Mouse (Mus musculus): ENCODE data around the gene Draxin.
"Not testable (repeated sequence)": the region's sequence is repeated elsewhere in the genome, so short reads cannot be mapped to it uniquely, and the experiment has no call there.

Gene Draxin

DNA sequence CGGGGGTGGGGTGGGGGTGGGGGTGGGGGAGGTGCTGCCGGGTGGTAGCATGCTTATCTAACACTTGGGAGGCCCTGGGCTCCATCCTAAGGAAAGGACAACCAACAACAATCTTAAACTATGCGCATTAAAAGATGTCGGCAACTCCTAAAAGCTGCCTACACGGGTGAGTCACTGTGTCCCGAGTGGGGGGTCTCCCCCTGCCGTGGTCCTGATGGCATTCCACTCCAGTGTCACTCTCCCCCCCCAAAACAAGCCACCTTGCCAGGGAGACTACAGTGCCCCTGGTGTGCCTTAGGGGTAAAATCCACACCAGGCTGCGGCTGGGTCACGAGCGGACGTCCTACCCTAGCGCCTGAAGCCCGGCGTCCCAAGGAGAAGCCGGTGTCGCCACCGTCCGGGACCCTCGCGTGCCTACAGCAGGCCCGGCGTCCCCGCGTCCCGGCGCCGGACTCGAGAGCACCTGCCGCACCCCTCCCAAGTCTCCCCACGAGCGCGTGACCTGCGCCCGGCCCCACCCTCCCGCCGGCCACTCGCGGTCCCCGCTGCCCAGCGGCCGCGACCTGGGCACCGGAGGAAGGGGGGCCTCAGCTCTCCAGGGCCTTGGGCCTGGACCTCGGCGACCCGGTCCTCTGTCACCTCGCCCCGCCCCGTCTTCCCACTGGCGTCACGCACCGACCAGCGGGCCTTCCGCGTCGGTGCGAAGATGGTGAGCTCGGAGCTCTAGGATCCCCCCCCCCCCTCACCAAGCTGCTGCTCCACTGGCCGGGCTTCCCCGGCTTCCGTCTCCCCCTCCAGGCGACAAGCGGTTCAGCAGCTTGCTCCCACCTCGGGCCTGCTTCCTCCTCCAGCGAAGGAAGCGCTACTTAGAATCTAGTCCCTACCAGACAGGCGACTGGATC, 21.0 kb upstream of the Draxin start, which contains the start of gene Fbxo6:
Gene Fbxo6 (minus strand): TSS at position 874 of the 902 bp plus-strand sequence.
- DNase-seq (ENCODE audit: inconsistent ontology term), result peak; percentile 96

DNA sequence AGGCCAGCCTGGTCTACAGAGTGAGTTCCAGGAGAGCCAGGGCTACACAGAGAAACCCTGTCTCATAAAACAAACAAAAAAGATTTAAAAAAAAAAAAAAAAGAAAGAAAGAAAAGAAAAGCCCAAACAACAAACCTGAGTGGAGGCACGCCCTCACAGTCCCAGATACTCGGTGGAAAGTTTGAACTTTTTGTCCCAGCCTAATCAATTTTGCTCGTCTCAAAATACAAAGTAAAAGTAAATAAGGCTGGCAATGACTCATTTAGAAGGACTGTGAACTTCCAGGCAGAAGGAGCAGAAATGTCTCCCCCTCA, 20.4 kb upstream of the Draxin start:
- no peak for DNase-seq (ENCODE audit: inconsistent ontology term)

DNA sequence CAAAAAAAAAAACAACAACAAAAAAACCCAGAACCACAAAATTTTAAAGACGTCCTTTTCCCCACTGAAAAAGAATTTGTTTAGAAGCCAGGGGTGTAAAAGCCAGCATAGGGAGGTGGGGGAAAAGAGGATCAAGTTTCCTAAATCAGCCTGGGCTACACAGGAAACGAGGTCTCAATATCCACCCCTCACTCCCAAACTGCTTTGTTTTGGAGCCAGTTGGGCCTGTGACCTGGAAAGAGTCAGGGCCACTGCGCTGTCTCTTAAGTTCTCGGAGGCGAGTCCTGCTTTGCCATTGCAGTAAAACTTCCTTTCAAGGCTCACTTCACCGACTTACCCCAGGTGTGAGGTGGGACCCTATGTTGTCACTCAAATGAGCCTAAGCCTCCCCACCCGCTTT, 19.7 kb upstream of the Draxin start:
- no peak for DNase-seq (ENCODE audit: inconsistent ontology term)

DNA sequence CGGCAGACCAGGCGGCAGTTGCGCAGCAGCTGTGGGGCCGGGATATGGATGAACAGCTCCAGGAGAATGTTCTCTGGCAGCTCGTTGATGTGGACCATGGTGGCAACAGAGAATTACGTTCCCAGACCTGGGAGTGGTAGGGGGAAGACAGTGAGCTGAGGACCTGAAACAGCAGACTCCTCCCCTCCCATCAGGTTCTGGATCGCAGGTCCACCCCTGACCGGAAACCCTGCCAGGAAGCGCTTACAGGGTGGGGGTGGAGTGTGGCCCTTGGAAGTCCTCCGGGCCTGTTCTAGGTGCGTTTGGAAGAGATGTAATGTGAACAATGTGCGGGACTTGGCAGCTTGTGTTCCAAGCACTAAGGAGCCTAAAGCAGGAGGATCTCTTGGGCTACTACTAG, 19.0 kb upstream of the Draxin start:
- DNase-seq (ENCODE audit: inconsistent ontology term), result no peak

DNA sequence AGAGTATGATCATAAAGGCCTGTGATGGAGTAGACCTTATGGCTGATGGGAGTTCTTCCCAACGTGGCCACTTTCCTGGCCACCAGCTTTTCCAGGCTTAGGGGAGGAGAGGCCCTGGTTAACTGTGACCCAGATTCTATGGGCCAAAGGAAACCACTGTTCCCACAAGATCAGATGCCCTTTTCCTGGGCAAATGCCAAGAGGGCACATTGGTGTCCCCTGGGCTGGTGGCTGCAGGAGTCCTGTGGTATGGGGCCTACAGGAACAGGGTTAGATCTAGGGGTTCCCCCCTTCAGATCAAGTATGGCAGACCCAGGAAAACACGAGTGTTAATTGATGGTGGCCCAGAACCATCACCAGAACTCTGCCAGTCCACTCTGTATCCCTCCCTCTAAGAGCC, 17.2 kb upstream of the Draxin start:
- DNase-seq (ENCODE audit: inconsistent ontology term), result no peak

DNA sequence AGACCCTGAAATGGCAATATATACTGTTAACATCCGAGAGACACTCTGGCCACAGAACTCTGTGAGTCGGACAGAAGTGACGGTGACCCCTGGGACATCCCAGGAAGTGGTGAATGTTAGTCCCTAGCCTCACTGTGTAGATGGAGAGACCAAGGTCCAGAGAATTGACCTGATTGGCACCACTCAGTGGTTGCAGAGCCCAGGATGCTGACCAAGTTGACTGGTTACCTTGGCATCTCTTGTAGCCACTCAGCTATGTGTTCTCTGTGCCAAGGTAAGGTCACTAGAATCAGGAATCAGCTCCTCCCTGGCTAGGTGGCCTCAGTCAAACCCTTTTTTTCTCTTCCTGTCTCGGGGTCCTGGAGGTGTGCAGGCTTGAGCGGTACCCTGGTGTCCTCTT, 13.2 kb upstream of the Draxin start:
- DNase-seq (ENCODE audit: inconsistent ontology term), result no peak

DNA sequence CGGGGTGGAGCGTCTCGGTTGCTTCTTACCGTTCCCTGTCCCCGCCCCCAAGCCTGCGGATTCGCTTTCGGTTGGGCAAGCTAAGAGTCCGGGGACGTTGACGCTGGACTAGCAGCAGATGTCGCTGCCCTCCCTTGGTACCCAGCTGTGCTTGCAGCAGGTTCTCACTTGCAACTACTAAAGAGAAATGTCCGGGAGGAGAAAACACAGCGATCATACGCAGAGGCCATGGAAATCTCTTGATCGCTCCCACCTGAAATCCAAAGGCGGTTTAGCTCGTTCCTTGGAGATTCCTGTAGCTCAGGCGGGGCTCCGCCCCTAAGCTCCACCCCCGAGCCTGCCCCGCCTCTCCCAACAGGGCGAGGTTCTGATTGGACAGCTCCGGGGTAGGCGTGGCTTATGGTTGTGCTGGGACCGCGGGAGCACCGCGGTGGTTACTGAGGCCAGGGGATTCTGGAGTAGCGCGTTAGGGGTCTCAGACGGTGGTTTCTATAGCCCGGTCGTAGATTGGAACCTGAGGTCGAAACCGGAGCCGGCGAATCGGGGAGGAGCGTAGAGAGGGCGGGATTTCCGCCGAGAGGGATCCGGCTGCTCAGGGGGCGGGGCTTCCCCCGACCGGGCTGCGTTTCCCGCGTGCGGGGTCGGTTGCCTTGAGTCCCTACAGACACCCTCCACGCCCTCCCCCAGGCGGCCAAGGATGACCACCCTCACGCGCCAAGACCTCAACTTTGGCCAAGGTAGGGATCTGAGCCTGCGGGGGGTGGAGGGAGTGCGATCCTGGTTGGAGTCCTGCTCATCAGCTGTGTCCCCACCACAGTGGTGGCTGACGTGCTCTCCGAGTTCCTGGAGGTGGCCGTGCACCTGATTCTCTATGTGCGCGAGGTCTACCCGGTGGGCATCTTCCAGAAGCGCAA, 9.9 kb upstream of the Draxin start:
- peak; percentile 96 for DNase-seq (ENCODE audit: inconsistent ontology term)

DNA sequence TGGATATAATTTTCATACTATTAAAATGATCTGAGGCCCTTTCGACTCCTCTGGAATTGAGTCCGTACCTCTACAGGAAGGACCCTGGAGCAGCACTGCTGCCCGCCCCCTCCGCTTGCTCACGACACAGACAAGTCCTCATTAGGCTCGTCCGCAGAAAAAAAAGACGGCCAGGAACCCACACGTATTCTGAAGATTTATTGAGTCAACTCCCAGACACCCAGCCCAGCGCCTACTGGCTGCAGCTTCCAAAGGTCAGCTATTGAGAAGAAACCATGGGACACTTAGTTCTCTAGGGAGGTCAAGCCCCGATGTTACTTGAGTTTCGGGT, 9.2 kb upstream of the Draxin start:
- DNase-seq (ENCODE audit: inconsistent ontology term), result no peak

DNA sequence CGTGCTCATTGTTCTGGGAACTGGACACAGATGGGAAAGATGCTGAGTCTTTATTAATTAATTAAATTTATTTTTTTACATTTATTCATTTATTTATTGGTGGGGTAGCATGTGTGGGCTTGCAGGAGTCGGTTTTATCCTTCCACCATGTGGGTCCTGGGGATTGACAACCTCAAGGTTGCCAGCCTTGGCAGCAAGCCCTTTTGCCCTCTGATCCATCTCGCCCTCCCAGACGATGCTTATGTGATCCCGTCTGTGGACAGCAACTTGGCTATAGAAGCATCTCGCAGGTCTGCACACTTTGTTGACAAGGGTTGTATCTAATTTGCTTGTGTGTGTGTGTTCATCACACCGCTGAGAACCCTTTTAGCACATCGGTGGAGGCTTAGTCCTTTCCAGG, 7.0 kb upstream of the Draxin start:
- DNase-seq (ENCODE audit: inconsistent ontology term), result no peak

DNA sequence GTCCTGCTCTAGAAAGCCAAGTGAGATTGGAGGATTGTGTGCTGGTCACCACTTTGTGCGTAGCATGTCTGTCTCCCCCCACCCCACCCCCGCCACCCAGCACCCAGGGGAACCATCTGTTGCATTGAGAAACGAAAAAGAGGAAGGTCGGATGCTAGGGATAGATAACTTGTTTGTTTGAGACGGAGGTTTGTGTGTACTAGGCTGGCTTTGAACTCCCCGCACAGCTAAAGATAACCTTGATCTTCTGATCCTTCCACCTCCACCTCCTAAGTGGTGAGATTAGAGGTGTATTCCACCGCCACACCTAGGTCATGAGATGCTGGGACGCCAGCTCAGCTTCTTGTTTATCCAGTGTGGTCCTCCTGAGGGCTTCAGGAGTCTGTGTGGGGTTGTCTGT, 4.5 kb upstream of the Draxin start:
- no peak for DNase-seq (ENCODE audit: inconsistent ontology term)

DNA sequence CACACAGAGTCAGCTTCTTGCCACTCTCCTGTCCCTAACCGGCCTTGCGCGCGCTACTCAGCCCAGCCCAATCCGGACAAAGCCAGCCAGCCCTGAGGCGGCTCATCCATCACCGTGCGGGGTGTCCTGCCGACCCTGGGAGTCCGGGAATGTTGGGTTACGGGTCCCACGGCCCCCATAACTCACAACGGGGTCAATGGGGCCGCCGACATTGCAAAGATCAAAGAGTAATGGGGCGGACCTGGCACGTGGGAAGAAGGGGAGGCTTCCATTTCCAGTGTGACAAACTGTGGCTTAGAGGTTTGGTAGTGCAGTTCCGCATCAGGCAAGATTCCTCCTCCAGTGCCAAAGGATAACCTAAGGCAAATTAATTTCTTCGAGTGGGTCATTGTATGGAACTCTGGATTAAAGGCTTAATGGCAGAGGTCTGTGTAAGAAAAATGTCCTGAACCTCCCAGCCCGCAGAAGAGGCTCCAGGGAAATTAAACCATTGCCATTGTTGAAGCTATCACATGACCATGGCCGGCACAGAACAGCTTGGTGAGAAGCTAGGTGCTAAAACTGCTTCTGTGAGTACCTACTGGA, 1.1 kb upstream of the Draxin start:
- no peak for DNase-seq (ENCODE audit: inconsistent ontology term)

DNA sequence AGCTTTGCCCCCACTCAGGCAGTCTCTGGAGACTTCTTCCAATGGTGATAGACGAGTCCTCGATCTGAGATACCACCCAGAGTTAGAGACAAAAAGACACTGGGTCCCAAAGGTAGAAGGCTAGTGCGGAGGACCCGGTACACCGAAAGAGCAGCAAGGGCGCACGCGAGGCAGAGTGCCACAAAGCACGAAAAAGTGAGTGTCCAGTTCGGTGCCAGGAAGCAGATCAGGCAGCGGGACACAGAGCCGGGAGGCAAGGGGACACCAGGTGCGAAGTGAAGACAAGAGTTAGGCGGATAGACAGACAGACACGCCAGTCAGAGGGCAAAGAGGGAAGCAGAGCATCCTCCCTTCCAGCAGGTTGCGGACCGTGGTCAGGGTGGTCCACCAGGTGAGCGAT, 365 bp downstream of the Draxin start, which contains the start of gene Mad2l2:
Gene Mad2l2 (plus strand): TSS at position 252 of the 400 bp plus-strand sequence.
- no peak for DNase-seq (ENCODE audit: inconsistent ontology term)

DNA sequence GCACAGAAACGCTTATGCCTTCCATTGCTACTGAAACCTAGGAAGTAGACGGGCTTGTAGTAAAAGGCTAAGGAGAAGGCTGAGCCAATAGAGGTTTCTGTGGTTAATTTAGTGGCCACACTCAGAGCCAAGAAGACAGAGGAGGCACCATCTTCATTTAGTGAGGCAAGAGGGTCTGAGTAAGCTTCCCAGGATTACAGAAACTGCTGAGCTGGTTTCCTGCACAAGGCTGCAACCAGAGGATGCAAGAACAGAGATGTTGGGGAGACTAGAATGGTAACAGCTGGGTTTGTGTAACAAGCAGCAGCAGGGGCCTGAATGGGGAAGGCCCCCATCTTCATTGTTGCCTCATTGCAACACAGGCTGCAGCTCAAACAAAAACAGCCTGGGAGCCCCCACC, 1.8 kb downstream of the Draxin start:
- DNase-seq (ENCODE audit: inconsistent ontology term), result no peak

DNA sequence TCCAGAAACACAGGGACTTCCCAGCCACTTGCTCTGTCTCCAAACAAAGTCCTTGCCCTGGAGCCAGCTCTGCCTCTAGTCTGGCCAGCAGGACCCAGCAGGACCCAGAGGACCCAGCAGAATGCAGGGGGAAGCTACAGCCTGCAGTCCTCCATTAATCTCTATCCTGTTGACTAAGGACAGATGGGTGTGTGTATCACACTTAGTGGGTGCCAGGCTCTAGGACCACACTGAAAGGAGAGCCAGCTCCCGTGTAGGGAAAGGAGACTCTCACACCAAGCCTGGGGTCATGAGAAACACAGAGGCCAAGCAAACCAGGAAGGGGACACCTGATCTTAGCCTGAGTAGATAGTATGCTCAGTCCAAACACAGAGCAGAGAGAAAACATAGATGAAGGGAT, 2.3 kb downstream of the Draxin start:
- DNase-seq (ENCODE audit: inconsistent ontology term), result no peak

DNA sequence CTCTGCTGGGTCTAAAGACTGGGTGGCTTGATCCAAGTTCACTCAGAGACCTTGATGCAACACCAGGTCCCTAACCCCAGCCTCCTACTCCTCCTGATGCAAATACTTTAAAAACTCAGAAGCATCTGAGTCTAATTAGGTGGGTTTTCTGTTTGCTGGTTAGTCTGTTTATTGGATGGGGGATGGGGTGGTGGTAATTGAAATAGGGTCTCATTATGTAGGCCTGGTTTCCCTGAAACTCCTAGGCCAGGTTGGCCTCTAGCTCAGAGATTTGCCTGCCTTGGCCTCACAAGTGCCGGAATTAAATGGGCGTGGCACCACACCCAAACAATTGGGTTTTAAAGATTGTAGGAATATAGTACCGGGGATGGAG, 7.8 kb downstream of the Draxin start:
- DNase-seq (ENCODE audit: inconsistent ontology term), result no peak

DNA sequence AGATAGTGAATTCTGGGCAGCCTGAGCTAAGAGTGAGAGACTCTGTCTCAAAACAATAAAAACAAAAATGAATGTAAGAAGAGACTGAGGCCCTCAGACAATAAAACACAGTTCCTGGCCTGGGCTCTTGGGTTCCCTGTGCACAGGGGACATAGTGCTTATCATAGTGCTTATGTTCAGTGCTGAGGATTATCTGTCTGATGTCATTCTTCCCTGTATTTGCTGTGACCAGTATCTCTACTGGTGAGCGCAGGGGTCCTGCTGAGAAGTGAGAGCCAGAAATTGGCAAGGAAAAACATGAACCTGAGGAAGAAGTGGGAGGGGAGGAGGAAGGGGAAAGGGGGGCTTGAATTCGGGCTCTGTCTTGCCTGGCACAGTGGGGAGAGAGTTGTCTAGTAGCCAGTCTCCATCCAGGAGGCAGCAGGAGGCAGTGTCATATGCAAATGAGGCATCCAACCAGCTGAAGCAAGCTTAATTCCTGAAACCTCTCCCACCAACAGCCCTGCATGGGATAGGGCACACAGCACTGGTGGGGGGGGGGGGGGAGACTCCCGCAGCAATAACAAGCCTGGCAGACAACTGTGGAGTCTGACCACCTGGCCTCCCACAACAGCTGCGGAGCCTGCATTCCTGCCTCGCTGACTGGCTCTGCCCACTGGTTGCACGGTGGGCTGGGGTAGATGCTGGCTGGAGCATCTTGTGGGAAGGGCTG, 8.4 kb downstream of the Draxin start:
- DNase-seq (ENCODE audit: inconsistent ontology term), result no peak

DNA sequence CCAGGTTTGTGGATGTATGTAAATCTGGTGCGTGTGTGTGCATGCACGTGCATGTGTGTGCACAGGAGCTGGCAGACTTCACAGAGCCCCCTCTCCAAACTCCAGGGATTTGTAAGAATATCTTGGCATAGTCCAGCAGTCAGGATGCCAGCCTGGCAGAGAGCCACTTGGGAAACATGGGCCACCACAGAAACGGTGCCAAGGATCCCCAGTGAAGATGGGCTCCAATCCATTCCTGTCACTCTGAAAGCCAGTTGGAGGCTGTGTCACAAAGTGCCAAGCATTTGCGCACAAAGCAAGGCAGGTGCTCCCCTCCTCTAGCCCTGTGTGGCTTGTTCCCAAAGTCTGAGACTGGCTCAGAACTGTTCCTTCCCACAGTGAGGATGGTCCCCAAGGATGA, 9.1 kb downstream of the Draxin start:
- DNase-seq (ENCODE audit: inconsistent ontology term), result no peak

DNA sequence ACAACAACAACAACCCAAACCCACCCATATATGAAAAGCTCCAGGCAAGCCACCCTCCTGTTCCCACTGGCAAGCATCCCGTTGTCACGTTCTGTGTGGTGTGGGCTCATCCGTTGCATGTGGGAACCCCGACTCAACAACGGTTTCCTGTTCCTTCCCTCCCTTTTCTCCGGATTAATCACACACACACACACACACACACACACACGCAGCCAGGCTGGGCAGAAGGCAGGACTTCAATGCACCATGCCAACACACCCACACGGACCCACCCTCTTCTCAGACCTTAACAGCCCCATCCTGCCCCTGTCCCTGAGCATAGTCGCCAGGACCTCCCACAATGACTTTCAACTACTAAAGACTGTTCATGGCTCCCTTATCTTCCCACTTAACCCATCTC, 9.9 kb downstream of the Draxin start:
- DNase-seq (ENCODE audit: inconsistent ontology term), result no peak

DNA sequence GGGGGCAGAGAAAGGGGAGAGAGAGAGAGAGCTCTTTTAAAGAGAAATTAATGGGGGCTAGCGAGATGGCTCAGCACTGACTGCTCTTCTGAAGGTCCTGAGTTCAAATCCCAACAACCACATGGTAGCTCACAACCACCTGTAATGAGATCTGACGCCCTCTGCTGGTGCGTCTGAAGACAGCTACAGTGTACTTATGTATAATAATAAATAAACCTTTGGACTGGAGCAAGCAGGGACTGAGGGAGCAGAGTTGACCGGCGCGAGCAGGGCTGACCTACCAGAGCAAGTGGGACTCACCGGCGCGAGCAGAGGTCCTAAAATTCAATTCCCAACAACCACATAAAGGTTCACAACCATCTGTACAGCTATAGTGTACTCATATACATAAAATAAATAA, 10.9 kb downstream of the Draxin start:
- DNase-seq (ENCODE audit: inconsistent ontology term), result not testable (repeated sequence)

DNA sequence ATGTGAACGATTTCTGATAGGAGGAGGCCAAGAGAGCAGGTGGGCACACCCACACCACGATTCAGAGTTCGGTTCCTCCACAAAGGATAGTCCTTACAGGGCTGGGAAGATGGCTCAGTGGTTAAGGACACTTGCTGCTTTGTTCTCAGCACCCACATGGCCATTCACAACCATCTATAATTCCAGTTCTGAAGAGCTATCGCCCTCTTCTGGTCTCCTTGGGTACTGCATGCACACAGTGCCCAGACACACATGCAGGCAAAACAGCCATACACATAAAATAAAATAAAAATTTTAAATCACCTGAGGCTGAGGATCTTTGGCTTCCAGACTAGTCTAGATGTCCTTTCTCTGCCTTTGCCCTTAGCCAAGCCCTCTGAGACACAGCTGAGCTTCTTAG, 13.1 kb downstream of the Draxin start:
- no peak for DNase-seq (ENCODE audit: inconsistent ontology term)

DNA sequence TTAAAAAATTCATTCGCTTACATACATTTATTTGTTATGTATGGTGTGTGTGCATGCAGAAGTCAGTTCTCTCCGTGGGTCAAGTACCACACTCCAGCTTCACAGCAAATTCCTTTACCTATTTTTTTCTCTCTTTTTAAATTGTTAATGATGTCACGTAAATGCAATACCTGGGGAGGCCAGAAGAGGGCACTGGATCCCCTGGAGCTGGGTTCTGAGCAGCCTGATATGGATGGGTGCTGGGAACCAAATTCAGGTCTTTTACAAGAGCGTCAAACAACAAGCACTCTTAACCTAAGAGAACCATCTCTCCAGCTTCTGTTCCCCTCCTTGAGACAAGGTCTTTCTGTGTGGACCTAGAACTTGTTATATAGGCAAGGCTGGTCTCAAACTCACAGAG, 13.8 kb downstream of the Draxin start:
- no peak for DNase-seq (ENCODE audit: inconsistent ontology term)

DNA sequence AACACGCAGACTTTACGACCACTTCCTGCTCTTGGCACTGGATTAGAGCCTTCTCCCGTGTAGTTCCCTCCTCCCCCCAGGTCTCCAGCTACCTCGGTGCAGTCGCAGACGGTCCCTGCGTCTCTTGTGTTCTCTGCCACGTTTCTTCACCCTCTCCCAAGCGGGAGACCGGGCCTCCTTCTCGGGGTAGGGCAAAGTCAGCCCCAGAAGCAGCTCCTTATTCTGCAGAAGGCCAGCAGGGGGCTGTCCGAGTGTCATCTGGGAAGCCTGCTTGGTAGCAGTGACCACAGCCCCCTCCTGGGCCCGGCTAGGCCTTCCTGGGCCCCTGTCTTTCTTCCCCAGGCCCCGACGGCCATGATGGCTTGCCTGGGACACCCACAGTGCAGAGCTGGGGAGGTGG, 15.0 kb downstream of the Draxin start:
- DNase-seq (ENCODE audit: inconsistent ontology term), result peak; percentile 27

Data from Muller cell, postnatal 12 days (primary cell).